Mouse (Mus musculus): Measurements from ENCODE around the gene Ror2.

DNA sequence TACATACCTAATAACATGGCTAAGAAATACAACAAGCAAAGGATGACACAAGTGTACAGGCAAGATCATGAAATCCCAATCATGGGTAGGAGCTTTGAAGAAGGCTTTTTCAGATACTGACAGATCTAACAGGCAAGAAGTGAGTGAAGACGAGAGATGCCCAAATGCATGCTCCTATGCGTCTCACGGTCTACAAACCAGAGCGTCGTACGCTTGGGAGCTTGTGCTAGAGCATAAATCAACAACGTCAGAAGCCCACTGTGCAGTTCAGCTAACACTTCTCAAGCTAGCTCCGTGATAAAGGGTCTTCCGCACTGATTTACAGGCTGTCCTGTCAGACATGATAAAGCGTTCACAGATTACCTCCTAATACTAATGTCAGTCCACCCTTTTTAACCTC, 16.8 kb upstream of the Ror2 start:
- TF ChIP-seq CTCF (IDR thresholded peaks at IDR 0.05; ENCODE audit: low read depth) (no peak), EP300 (optimal IDR thresholded peaks at IDR 0.05) (no peak)
